Mouse (Mus musculus) MEL (cell line): ENCODE measurements around the gene 1700034J05Rik. TPM values are rescaled to one million over a fixed set of nuclear protein-coding genes. Genes with fewer than 3 reads are reported as not detected.

ENCODE experiments used
- DNase-seq: peaks from one replicate; pipeline ENCODE4 v3.0.0; 2011; ENCODE audit warnings: low read depth, low spot score
- H3K27ac ChIP-seq: 2 replicates; pipeline ENCODE4 v1.5.1; 2012; ENCODE audit warnings: low read depth, mild to moderate bottlenecking, control low read depth, low read length, moderate library complexity; ENCODE audit not compliant: control insufficient read depth
- H3K27me3 ChIP-seq, 2 experiments: fragments of 150-350 bp in 1 of 2; sonication (generic) in 1 of 2; 2 replicates each; pipeline ENCODE4 v1.6.1; 2012; ENCODE audit warnings: low read length in 2 of 2, mild to moderate bottlenecking in 2 of 2, improper control_type of control experiment in 1 of 2, moderate library complexity in 1 of 2; ENCODE audit not compliant: insufficient read depth in 2 of 2, control insufficient read depth in 1 of 2
- H3K36me3 ChIP-seq, 2 experiments: 2 replicates each; pipeline ENCODE4 v1.6.1; 2012 to 2014; ENCODE audit warnings: low read length in 2 of 2, improper control_type of control experiment in 1 of 2, inconsistent platforms in 1 of 2, mild to moderate bottlenecking in 1 of 2; ENCODE audit not compliant: insufficient read depth in 2 of 2, control insufficient read depth in 1 of 2
- H3K4me1 ChIP-seq, 2 experiments: fragments of 150-350 bp in 1 of 2; sonication (generic) in 1 of 2; 2 replicates each; pipeline ENCODE4 v1.6.1; 2012; ENCODE audit warnings: low read length in 2 of 2, improper control_type of control experiment in 1 of 2, mild to moderate bottlenecking in 1 of 2; ENCODE audit not compliant: insufficient read depth in 2 of 2, control insufficient read depth in 1 of 2
- H3K4me3 ChIP-seq, 2 experiments: fragments of 150-350 bp in 1 of 2; sonication (generic) in 1 of 2; 2 replicates each; pipeline ENCODE4 v1.5.1; 2012; ENCODE audit warnings: low read depth in 2 of 2, low read length in 2 of 2, mild to moderate bottlenecking in 2 of 2, moderate library complexity in 2 of 2, control low read depth in 1 of 2, improper control_type of control experiment in 1 of 2; ENCODE audit not compliant: control insufficient read depth in 1 of 2, insufficient read depth in 1 of 2
- H3K79me2 ChIP-seq: 2 replicates; pipeline ENCODE4 v1.6.1; 2012; ENCODE audit warnings: mild to moderate bottlenecking, low read length, moderate library complexity; ENCODE audit not compliant: control insufficient read depth, poor library complexity, insufficient read depth
- H3K9ac ChIP-seq: 2 replicates; pipeline ENCODE4 v1.6.1; 2012; ENCODE audit warnings: low read depth, mild to moderate bottlenecking, control low read depth, low read length, moderate library complexity; ENCODE audit not compliant: control insufficient read depth, poor library complexity, severe bottlenecking
- H3K9me3 ChIP-seq: fragments of 150-350 bp; sonication (generic); replicated peaks from 2 replicates; pipeline ENCODE4 v1.6.1; 2012; ENCODE audit warnings: mild to moderate bottlenecking, low read length, improper control_type of control experiment, moderate library complexity; ENCODE audit not compliant: insufficient read depth
- BHLHE40 ChIP-seq: IDR thresholded peaks from 2 replicates; pipeline ENCODE4 v1.6.1; 2012; ENCODE audit warnings: low read depth, mild to moderate bottlenecking, inconsistent platforms, low read length, improper control_type of control experiment, borderline replicate concordance
- CTCF ChIP-seq, 3 experiments: IDR thresholded peaks in 2 of 3; conservative IDR thresholded peaks in 1 of 3; 2 replicates each; pipeline ENCODE4 v1.5.1; 2011 to 2012; ENCODE audit warnings: low read length in 3 of 3, low read depth in 2 of 3, mild to moderate bottlenecking in 2 of 3, improper control_type of control experiment in 1 of 3, inconsistent platforms in 1 of 3, mixed read lengths in 1 of 3, moderate library complexity in 1 of 3; ENCODE audit not compliant: control insufficient read depth in 1 of 3, insufficient read depth in 1 of 3, poor library complexity in 1 of 3, severe bottlenecking in 1 of 3
- ELF1 ChIP-seq: IDR thresholded peaks from 2 replicates; pipeline ENCODE4 v1.6.1; 2014; ENCODE audit warnings: low read depth, mild to moderate bottlenecking, inconsistent platforms, low read length, improper control_type of control experiment, moderate library complexity
- GATA1 ChIP-seq: IDR thresholded peaks from 2 replicates; pipeline ENCODE4 v1.6.1; 2011; ENCODE audit warnings: low read depth, low read length, improper control_type of control experiment
- JUND ChIP-seq: IDR thresholded peaks from 2 replicates; pipeline ENCODE4 v1.6.1; 2011; ENCODE audit warnings: low read depth, mild to moderate bottlenecking, improper control_type of control experiment, low read length
- KAT2A ChIP-seq: conservative IDR thresholded peaks from 2 replicates; pipeline ENCODE4 v1.6.1; 2012; ENCODE audit warnings: low read depth, low read length, improper control_type of control experiment, inconsistent platforms
- MXI1 ChIP-seq: IDR thresholded peaks from 2 replicates; pipeline ENCODE4 v1.6.1; 2011; ENCODE audit warnings: mild to moderate bottlenecking, low read depth, low read length, improper control_type of control experiment
- MYB ChIP-seq: IDR thresholded peaks from 2 replicates; pipeline ENCODE4 v1.6.1; 2011; ENCODE audit warnings: mild to moderate bottlenecking, low read depth, low read length, improper control_type of control experiment
- MYC ChIP-seq: IDR thresholded peaks from 2 replicates; pipeline ENCODE4 v1.6.1; 2011; ENCODE audit warnings: low read depth, mild to moderate bottlenecking, low read length, improper control_type of control experiment, moderate library complexity
- POLR2A ChIP-seq, 2 experiments: IDR thresholded peaks; 2 replicates each; pipeline ENCODE4 v1.6.1; 2011 to 2012; ENCODE audit warnings: low read length in 2 of 2, mild to moderate bottlenecking in 2 of 2, control low read depth in 1 of 2, improper control_type of control experiment in 1 of 2, low read depth in 1 of 2, moderate library complexity in 1 of 2; ENCODE audit not compliant: control insufficient read depth in 1 of 2, insufficient read depth in 1 of 2, poor library complexity in 1 of 2
- TAL1 ChIP-seq: IDR thresholded peaks from 2 replicates; pipeline ENCODE4 v1.6.1; 2012; ENCODE audit warnings: mild to moderate bottlenecking, inconsistent platforms, low read length, moderate library complexity, mixed read lengths
- TBP ChIP-seq: IDR thresholded peaks from 2 replicates; pipeline ENCODE4 v1.8.0; 2011; ENCODE audit warnings: low read depth, low read length, improper control_type of control experiment
- TCF12 ChIP-seq: IDR thresholded peaks from 2 replicates; pipeline ENCODE4 v1.6.1; 2014; ENCODE audit warnings: low read depth, mild to moderate bottlenecking, inconsistent platforms, low read length, improper control_type of control experiment, moderate library complexity
- USF1 ChIP-seq: IDR thresholded peaks from 2 replicates; pipeline ENCODE4 v1.6.1; 2014; ENCODE audit warnings: low read depth, mild to moderate bottlenecking, inconsistent platforms, low read length, improper control_type of control experiment, moderate library complexity
- USF2 ChIP-seq, 2 experiments: IDR thresholded peaks; 2 replicates each; pipeline ENCODE4 v1.6.1; 2011 to 2012; ENCODE audit warnings: improper control_type of control experiment in 2 of 2, low read length in 2 of 2, borderline replicate concordance in 1 of 2, inconsistent platforms in 1 of 2, low read depth in 1 of 2, mild to moderate bottlenecking in 1 of 2; ENCODE audit not compliant: insufficient read depth in 1 of 2
- ZMIZ1 ChIP-seq: IDR thresholded peaks from 2 replicates; pipeline ENCODE4 v1.6.1; 2012; ENCODE audit warnings: low read depth, mild to moderate bottlenecking, inconsistent platforms, low read length, improper control_type of control experiment, moderate library complexity
- ZNF384 ChIP-seq: IDR thresholded peaks from 2 replicates; pipeline ENCODE4 v1.6.1; 2012; ENCODE audit warnings: low read depth, mild to moderate bottlenecking, inconsistent platforms, low read length, improper control_type of control experiment
- polyA plus RNA-seq, 2 experiments: library from polyadenylated mRNA; stranded (reverse) in 1 of 2; unstranded in 1 of 2; fragments of >175 nt in 1 of 2; fragments of >200 nt in 1 of 2; gene quantifications; 2 replicates each; pipeline versions ENCODE4 v1.2.1 to v1.2.4; 2012; ENCODE audit warnings: low replicate concordance in 2 of 2, low read depth in 1 of 2; ENCODE audit not compliant: insufficient read length in 2 of 2, insufficient read depth in 1 of 2, missing spikeins in 1 of 2
- total RNA-seq: library from RNA; depleted of rRNA; stranded (reverse); fragments of 300-350 nt; gene quantifications from 2 replicates; pipeline ENCODE4 v1.2.3, GENCODE M21; 2012

1700034J05Rik gene
- total and polyA plus RNA-seq, 3 experiments, result not detected

DNA sequence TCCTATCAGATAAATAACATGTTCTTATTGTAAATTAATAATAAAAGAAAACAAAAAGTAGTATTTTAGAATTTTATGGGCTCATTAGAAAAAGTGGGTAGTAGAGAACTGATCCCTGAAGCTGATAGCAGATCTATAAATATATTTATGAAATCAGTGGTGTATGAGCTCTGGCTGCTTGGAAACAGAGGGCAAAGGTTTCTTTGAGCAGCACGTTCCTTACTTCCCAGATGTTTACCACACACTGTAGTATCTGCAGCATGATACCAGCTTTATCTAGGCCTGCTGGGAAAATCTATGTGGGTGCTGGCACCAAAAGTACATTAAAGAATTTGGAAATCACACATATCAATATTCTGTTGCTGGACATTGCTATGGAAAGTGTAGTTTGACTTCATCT is 18.5 kb upstream of the 1700034J05Rik start:
- Histone ChIP-seq H3K36me3 (no peaks in the 10 kb centered on the region), H3K27me3 (no peaks in the 10 kb centered on the region), H3K9me3 (no peaks in the 10 kb centered on the region), H3K79me2 (no peaks in the 10 kb centered on the region), H3K27ac (no peak overlapping the region), H3K4me3 (no peak overlapping the region), H3K9ac (no peak overlapping the region), H3K4me1 (no peaks in the 10 kb centered on the region)
- TF ChIP-seq ZNF384 (no peak), KAT2A (no peak), TBP (no peak), TAL1 (no peak), CTCF (IDR thresholded peaks at IDR 0.05 in 2 of 3, conservative IDR thresholded peaks at IDR 0.05 in 1 of 3; ENCODE audit: control insufficient read depth in 1 of 3, insufficient read depth in 1 of 3, low read depth in 2 of 3, low read length in 3 of 3, poor library complexity in 1 of 3, severe bottlenecking in 1 of 3) (no peak), MXI1 (no peak), JUND (no peak)
- TF ChIP-seq, all 39 proteins: peak for 0
- no peak for DNase-seq

GRCm38 (mm10) chr6:146972009-146972408 is 17.8 kb upstream of the 1700034J05Rik start:
- no peaks in the 10 kb centered on the region for H3K79me2 ChIP-seq
- H3K9me3 ChIP-seq, result no peaks in the 10 kb centered on the region
- no peak overlapping the region for H3K9ac ChIP-seq
- H3K4me3 ChIP-seq, result no peak overlapping the region
- H3K27ac ChIP-seq, result no peak overlapping the region
- no peaks in the 10 kb centered on the region for H3K36me3 ChIP-seq
- H3K4me1 ChIP-seq, result no peaks in the 10 kb centered on the region
- no peak for DNase-seq
- H3K27me3 ChIP-seq, result no peaks in the 10 kb centered on the region
- TF ChIP-seq TBP (no peak), POLR2A (IDR thresholded peaks at IDR 0.05; ENCODE audit: control insufficient read depth in 1 of 2, insufficient read depth in 1 of 2, low read depth in 1 of 2, low read length in 2 of 2, poor library complexity in 1 of 2) (no peak)

GRCm38 (mm10) chr6:146971366-146971765 is 17.1 kb upstream of the 1700034J05Rik start:
- no peak for TF ChIP-seq GATA1
- no peak for TF ChIP-seq ZMIZ1
- no peak for TF ChIP-seq TCF12
- no peak for TF ChIP-seq JUND
- no peak for TF ChIP-seq USF1
- TF ChIP-seq USF2 (IDR thresholded peaks at IDR 0.05; ENCODE audit: borderline replicate concordance in 1 of 2, insufficient read depth in 1 of 2, low read depth in 1 of 2, low read length in 2 of 2), result no peak
- no peak for TF ChIP-seq ELF1
- no peak for TF ChIP-seq MYC
- TF ChIP-seq BHLHE40, result no peak
- TF ChIP-seq MYB, result no peak
- H3K4me1 ChIP-seq, result no peaks in the 10 kb centered on the region
- no peak for DNase-seq

More at GRCm38 (mm10) chr6:146971366-146971765, 17.1 kb upstream of the 1700034J05Rik start:
- Histone ChIP-seq H3K36me3 (no peaks in the 10 kb centered on the region), H3K9me3 (no peaks in the 10 kb centered on the region), H3K27ac (no peak overlapping the region), H3K9ac (no peak overlapping the region), H3K4me3 (no peak overlapping the region), H3K79me2 (no peaks in the 10 kb centered on the region), H3K27me3 (no peaks in the 10 kb centered on the region)
